Mouse (Mus musculus) monocyte, adult 5-6 weeks (primary cell): Measurements from ENCODE around the gene Hlx. TPM values are rescaled to one million over a fixed set of nuclear protein-coding genes. Genes with fewer than 3 reads are reported as not detected.

ENCODE experiments used
- ATAC-seq: fragments of 153-309, 156-312 bp; replicated peaks from 2 replicates; pipeline ENCODE4 v1.8.0; 2017; ENCODE audit warnings: mild to moderate bottlenecking; ENCODE audit not compliant: low TSS enrichment, insufficient number of reproducible peaks, severe bottlenecking, poor library complexity, low FRiP score
- total RNA-seq: library from RNA; stranded (forward); fragments of 200-1000, 200-491, 200-594 nt; gene quantifications from 3 replicates; pipeline ENCODE4 v1.2.3, GENCODE M21; 2017

Gene Hlx
- total RNA-seq, 1 experiment from 2014 or later: 5.4 TPM

GRCm38 (mm10) chr1:184677641-184678040 lies 54.8 kb downstream of the Hlx start:
- ATAC-seq: no peak

Other genes starting within 250 kb of the Hlx start
- not detected in 3 replicates for gene Marc1, start 78.7 kb upstream of the Hlx start, total RNA-seq
- gene Marc2, start 113.8 kb upstream of the Hlx start, total RNA-seq: 44.9 to 78.1 TPM (median 60.4 TPM) in 3 replicates
- not detected in 3 replicates for gene C130074G19Rik, start 150.6 kb upstream of the Hlx start, total RNA-seq